20 mouse cellular contexts compared by ENCODE assay signal in the genomic region with DNA sequence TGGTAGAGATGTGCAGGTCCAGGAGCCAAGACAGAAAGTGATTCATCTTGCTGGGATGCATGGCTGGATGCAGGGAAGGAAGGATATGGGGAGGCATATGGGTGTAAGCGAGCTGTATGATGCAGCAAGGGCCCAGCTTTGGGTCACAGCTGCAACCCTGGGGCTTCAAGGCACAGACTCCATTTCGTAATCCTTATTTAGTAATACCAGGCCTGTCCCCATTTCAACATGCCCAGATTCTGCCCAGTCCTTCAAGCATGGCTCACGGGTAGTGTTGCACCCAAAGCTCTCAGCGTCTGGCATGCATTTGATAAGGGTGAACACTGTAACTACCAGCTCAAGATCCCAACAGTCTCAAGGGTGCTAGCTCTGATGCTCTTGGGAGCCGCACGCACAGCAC. TPM values are rescaled to one million over a fixed set of nuclear protein-coding genes. Genes with fewer than 3 reads are reported as not detected.
DNase-seq lines count a peak whose midpoint lies in the region; ATAC-seq and TF ChIP-seq lines count a peak whose summit lies in the region.
"Had no signal": no experiment of that assay in that cellular context is flagged by ENCODE, and none has a peak within 500 bp of the region (broad histone marks: within the 10 kb centered on the region; RNA-seq: fewer than 3 reads in every experiment).

No protein-coding gene starts in this region.

- 76% methylated on average over 6 of the region's 6 CpGs for WGBS in lung, postnatal 0 days
- 96% methylated on average over 6 of the region's 6 CpGs for WGBS in thymus, adult 2 months

- ATAC-seq in lung, postnatal 0 days: peak; percentile 35; the same call in 1 of the 2 replicates
- peak; percentile 98 for ATAC-seq in granulocyte monocyte progenitor cell, adult 5-6 weeks (replicated peaks; ENCODE audit: poor library complexity, severe bottlenecking)
- ATAC-seq: activated CD4-positive, CD25-positive, alpha-beta regulatory T cell, adult 4 months; hindbrain, embryonic 16.5 days; intestine, embryonic 16.5 days; liver, embryonic 12.5 days had no signal

- no peaks in the 10 kb centered on the region for H3K9me3 ChIP-seq in lung, postnatal 0 days (ENCODE audit: low read length)
- H3K9me3 ChIP-seq: embryonic facial prominence, embryonic 12.5 days; forebrain, embryonic 12.5 days; kidney, embryonic 15.5 days; liver, embryonic 12.5 days; midbrain, embryonic 12.5 days; stomach, embryonic 15.5 days had no signal

- TF ChIP-seq POLR2A in thymus, adult 2 months (IDR thresholded peaks at IDR 0.05; ENCODE audit: control insufficient read depth, extremely low read depth, insufficient read depth, low read length, poor library complexity): no peak

- no peaks in the 10 kb centered on the region for H3K4me1 ChIP-seq in lung, postnatal 0 days (ENCODE audit: insufficient read depth, low read depth, low read length)
- H3K4me1 ChIP-seq in thymus, adult 2 months (replicated peaks; ENCODE audit: control insufficient read depth, insufficient read depth, low read length): no peaks in the 10 kb centered on the region
- H3K4me1 ChIP-seq: embryonic facial prominence, embryonic 12.5 days; kidney, embryonic 15.5 days; liver, embryonic 12.5 days; midbrain, embryonic 12.5 days; stomach, embryonic 15.5 days had no signal

- H3K27ac ChIP-seq in lung, postnatal 0 days (ENCODE audit: low read length): no peak overlapping the region
- H3K27ac ChIP-seq in thymus, adult 2 months (ENCODE audit: control insufficient read depth, insufficient read depth, low read length): no peak overlapping the region
- H3K27ac ChIP-seq: embryonic facial prominence, embryonic 12.5 days; forebrain, embryonic 12.5 days; kidney, embryonic 15.5 days; liver, embryonic 12.5 days; midbrain, embryonic 12.5 days; stomach, embryonic 15.5 days had no signal

- no peak overlapping the region for H3K9ac ChIP-seq in lung, postnatal 0 days (replicated peaks; ENCODE audit: low read depth)
- H3K9ac ChIP-seq: embryonic facial prominence, embryonic 12.5 days; forebrain, embryonic 12.5 days; kidney, embryonic 15.5 days; liver, embryonic 12.5 days; midbrain, embryonic 12.5 days; stomach, embryonic 15.5 days had no signal

- H3K4me3 ChIP-seq in lung, postnatal 0 days (ENCODE audit: low read depth, low read length): no peak overlapping the region
- H3K4me3 ChIP-seq in thymus, adult 2 months (ENCODE audit: control insufficient read depth, insufficient read depth, low read length): no peak overlapping the region
- H3K4me3 ChIP-seq: embryonic facial prominence, embryonic 12.5 days; forebrain, embryonic 12.5 days; kidney, embryonic 15.5 days; liver, embryonic 12.5 days; midbrain, embryonic 12.5 days; stomach, embryonic 15.5 days had no signal

- no peak overlapping the region for H3K4me2 ChIP-seq in lung, postnatal 0 days (replicated peaks; ENCODE audit: low read depth, low read length)
- H3K4me2 ChIP-seq: embryonic facial prominence, embryonic 12.5 days; forebrain, embryonic 12.5 days; kidney, embryonic 15.5 days; liver, embryonic 12.5 days; midbrain, embryonic 12.5 days; stomach, embryonic 15.5 days had no signal

- no peak for TF ChIP-seq EP300 in lung, postnatal 0 days (IDR thresholded peaks at IDR 0.05)

- peak; percentile 73 for DNase-seq in adrenal gland, adult 8-10 months
- DNase-seq in adrenal gland, postnatal 4 days (ENCODE audit: low spot score in 2 of 2): no peak
- no peak for DNase-seq in lung, postnatal 0 days (ENCODE audit: low spot score)
- DNase-seq in lung, postnatal 14 days: no peak
- DNase-seq in adrenal gland, postnatal 10 days: peak; percentile 65
- no peak for DNase-seq in left cerebral cortex, adult 9 months (ENCODE audit: low spot score in 2 of 2)
- DNase-seq in thymus, adult 2 months: no peak
- DNase-seq: cerebellum, adult 11 months; gastrocnemius, postnatal 25 days; lung, postnatal 4 days had no signal

- H3K36me3 ChIP-seq in lung, postnatal 0 days (ENCODE audit: insufficient read depth, low read length): no peaks in the 10 kb centered on the region
- H3K36me3 ChIP-seq in thymus, adult 2 months (ENCODE audit: control insufficient read depth, insufficient read depth, low read length): no peaks in the 10 kb centered on the region
- H3K36me3 ChIP-seq: embryonic facial prominence, embryonic 12.5 days; forebrain, embryonic 12.5 days; kidney, embryonic 15.5 days; liver, embryonic 12.5 days; midbrain, embryonic 12.5 days; stomach, embryonic 15.5 days had no signal

- TF ChIP-seq CTCF in lung, postnatal 0 days (IDR thresholded peaks at IDR 0.05): no peak
- TF ChIP-seq CTCF in thymus, adult 2 months (IDR thresholded peaks at IDR 0.05; ENCODE audit: borderline replicate concordance, control insufficient read depth, extremely low read depth, insufficient read depth, low read length, poor library complexity): no peak

- H3K27me3 ChIP-seq in lung, postnatal 0 days (replicated peaks; ENCODE audit: insufficient read depth, low read length): no peaks in the 10 kb centered on the region
- no peaks in the 10 kb centered on the region for H3K27me3 ChIP-seq in thymus, adult 2 months (ENCODE audit: control insufficient read depth, insufficient read depth, low read length)
- H3K27me3 ChIP-seq: embryonic facial prominence, embryonic 12.5 days; forebrain, embryonic 12.5 days; liver, embryonic 12.5 days had no signal

RNA-seq across cellular contexts. Expression of gene Maf, which starts 11.0 kb away (rescaled TPM):
- 10 to 100 TPM; 21.3 to 29.8 (median 21.9) TPM for total RNA-seq in adrenal gland, adult 8-10 months (2022)
- total RNA-seq in adrenal gland, postnatal 4 days (2021): 10 to 100 TPM; 38.7 to 40.8 TPM
- 11.7 and 14.4 TPM in 2 replicates for polyA plus RNA-seq in lung, postnatal 0 days (2015; fragmentation: Nextera tagmentation; extraction: Ambion mirVana)
- total RNA-seq in adrenal gland, postnatal 10 days (2021): 10 to 100 TPM; 25.0 to 27.2 TPM
- not detected in 2 replicates for total RNA-seq in granulocyte monocyte progenitor cell, adult 5-6 weeks (2014; fragmentation: Nextera tagmentation)
- 0.15 and 0.34 TPM in 2 replicates for total RNA-seq in granulocyte monocyte progenitor cell, adult 5-6 weeks (2017)
- 4.4 and 5.6 TPM in 2 replicates for polyA plus RNA-seq in thymus, adult 2 months (2012; rRNA removed)

Comparison
In these comparisons a context has a peak if more than half of its experiments do, and no peak if none do; other contexts are left out.
1. DNase-seq: peak in adrenal gland, adult 8-10 months (single experiment) and adrenal gland, postnatal 10 days (single experiment); none in adrenal gland, postnatal 4 days (0 of 2), lung, postnatal 0 days (single experiment), lung, postnatal 14 days (single experiment), left cerebral cortex, adult 9 months (0 of 2) and thymus, adult 2 months (single experiment).
2. RNA of gene Maf, which starts 11.0 kb away (total RNA-seq): 38.7 to 40.8 TPM in adrenal gland, postnatal 4 days, 25.0 to 27.2 TPM in adrenal gland, postnatal 10 days and 21.3 to 29.8 TPM in adrenal gland, adult 8-10 months; 0.15 to 0.34 TPM in granulocyte monocyte progenitor cell, adult 5-6 weeks; every median in the first group is over 10 times any median in the second.